Mouse (Mus musculus) lung, adult 2 months (tissue): ENCODE results near the gene Mtnr1b. TPM values are rescaled to one million over a fixed set of nuclear protein-coding genes. Genes with fewer than 3 reads are reported as not detected.

Experiments used
- DNase-seq: peaks from one replicate; pipeline ENCODE4 v3.0.0; 2022
- H3K4me1 ChIP-seq: fragments of 200-500 bp; 2 replicates; pipeline ENCODE4 v1.6.1; 2011; ENCODE audit warnings: low read length; ENCODE audit not compliant: control insufficient read depth, insufficient read depth
- H3K4me3 ChIP-seq: fragments of 200-500 bp; replicated peaks from 2 replicates; pipeline ENCODE3; 2011; ENCODE audit warnings: low read depth, mild to moderate bottlenecking, control low read depth, low read length; ENCODE audit errors: extremely low read depth
- CTCF ChIP-seq: fragments of 200-500 bp; IDR thresholded peaks from 2 replicates; pipeline ENCODE4 v1.5.1; 2011; ENCODE audit warnings: mild to moderate bottlenecking, low read length, control low read depth; ENCODE audit not compliant: insufficient read depth
- POLR2A ChIP-seq: fragments of 200-500 bp; IDR thresholded peaks from 2 replicates; pipeline ENCODE4 v1.6.1; 2011; ENCODE audit warnings: low read depth, mild to moderate bottlenecking, control low read depth, low read length, borderline replicate concordance; ENCODE audit errors: extremely low read depth
- WGBS: fragments of 180-500 bp; shearing (Covaris S2); methylation state at CpG from one replicate; pipeline ENCODE4 v1.1.7; 2018; 5-methylcytosine and 5-hydroxymethylcytosine counted together
- polyA plus RNA-seq: library from polyadenylated mRNA; depleted of rRNA; stranded (reverse); fragments of >200 nt; gene quantifications from 2 replicates; pipeline ENCODE4 v1.2.3, GENCODE M21; 2012; rRNA removed

Gene Mtnr1b
- polyA plus RNA-seq, 1 experiment, result not detected

DNA sequence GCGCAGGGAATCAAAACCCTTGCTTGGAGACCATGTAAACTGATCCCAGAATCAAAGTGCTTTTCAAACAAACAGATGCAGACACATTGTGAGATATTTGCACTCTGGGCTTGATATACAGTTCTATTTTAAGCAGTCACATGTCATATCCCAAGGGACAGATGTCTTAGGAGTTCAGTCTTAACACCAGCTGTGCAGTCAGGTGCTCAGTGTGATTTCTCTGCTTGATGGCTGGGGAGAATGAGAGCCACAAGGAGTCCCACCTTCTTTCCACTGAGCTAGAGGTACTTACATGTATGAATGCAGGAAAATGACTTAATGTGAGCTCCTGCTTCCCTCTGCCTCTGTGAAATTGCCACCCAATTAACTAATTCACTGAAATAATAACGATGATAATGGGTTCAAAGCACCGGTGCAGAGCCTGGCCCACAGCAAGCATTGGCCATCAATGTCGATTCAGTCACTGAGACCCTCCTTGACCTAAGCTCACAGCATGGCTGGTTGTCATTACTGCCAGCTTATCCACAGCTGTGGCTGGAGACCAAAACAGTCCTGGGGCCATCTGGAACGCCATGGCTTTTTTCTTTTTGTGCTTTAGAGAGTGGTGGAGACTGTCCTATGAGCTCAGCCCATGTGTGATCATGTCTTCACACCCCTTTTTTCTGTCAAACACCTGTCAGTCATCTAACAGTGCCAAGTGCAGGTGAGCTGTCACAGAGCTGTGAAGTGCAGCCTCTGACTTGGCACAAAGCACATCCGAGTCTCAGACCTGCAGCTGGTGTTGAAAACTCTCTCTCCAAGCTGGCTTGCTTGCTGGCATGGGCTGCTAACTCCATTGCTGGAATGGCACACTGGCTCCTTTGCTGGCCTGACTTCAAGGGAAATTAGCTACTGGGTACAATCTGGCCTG, 61.1 kb downstream of the Mtnr1b start:
- WGBS, result 66% methylated on average over 6 of the region's 6 CpGs
- TF ChIP-seq CTCF (no peak), POLR2A (no peak)
- no peaks in the 10 kb centered on the region for H3K4me1 ChIP-seq
- no peak overlapping the region for H3K4me3 ChIP-seq
- DNase-seq, result no peak

DNA sequence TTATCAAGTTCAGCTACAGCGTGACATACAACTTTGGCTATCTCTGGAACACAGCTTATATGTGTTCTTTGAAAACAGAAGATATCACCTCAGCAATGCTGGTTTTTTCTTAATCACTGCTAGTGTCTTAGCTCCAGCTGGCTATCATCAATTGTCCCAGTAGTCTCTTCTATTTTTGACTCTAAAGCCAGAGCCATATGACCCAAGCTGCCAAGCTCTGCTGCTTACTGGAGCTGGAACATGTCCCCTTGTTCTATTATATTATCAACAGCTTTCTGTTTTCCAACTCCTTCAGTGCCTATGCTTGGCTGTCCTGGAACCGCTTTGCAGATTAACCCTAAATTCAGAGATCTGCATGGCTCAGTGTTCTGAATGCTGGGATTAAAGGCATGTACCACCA, 70.1 kb downstream of the Mtnr1b start:
- H3K4me3 ChIP-seq, result no peak overlapping the region
- no peaks in the 10 kb centered on the region; the same call in 1 of the 2 replicates for H3K4me1 ChIP-seq
- 69% methylated on average over 2 of the region's 2 CpGs for WGBS
- TF ChIP-seq POLR2A (no peak), CTCF (no peak)
- no peak for DNase-seq

DNA sequence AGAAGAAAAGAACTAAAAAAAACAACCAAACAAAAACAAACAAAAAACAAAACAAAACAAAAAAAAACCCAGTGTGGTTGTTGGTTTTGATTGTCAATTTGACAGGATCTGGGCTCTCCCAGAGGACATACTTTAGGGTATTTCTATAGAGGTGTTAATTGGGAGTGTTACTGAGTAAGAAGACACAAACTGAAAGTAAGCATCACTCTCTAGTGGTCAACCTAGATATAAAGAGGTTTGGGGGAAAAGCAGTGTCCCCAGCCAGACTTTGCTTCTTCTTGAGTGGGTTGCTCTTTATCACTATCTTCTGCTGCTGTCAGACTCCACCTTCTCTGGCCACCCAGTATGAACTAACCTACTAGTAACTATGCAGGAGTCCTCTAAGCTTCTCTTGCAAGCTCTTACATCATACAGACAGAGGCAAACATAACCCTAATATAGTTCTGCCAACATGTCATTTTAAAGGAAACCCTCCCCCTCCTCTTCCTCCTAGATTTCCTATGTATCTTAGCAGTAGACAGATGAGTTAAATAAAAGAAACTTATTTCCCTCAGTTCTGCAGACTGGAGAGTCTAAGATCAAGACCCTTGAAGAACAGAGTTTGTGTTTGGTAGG, 71.8 kb downstream of the Mtnr1b start:
- TF ChIP-seq POLR2A, result no peak
- no peak for TF ChIP-seq CTCF
- no peak for DNase-seq
- Histone ChIP-seq H3K4me1 (no peaks in the 10 kb centered on the region; the same call in 1 of the 2 replicates), H3K4me3 (no peak overlapping the region)

DNA sequence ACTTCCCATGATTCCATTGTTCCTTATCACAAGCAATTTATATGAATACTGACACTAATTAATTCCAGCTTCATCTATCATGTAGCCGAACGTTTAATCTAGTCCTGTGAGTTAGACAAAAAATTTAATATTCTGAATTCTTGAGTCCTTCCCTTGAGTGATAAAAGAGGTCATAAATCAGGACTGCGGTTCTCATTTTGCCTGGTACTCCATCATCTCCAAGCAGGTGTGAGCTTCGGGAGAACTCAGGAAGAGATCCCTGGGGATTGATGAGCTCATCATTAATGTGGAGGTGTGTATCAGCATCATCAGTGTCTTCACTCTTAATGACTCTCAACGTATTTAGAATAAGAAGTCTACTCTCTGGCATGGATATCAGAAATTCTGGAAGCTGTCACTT, 74.0 kb downstream of the Mtnr1b start:
- Histone ChIP-seq H3K4me3 (no peak overlapping the region), H3K4me1 (no peaks in the 10 kb centered on the region; the same call in 1 of the 2 replicates)
- WGBS, result 75% methylated on average over 5 of the region's 5 CpGs
- no peak for DNase-seq
- TF ChIP-seq CTCF (no peak), POLR2A (no peak)

DNA sequence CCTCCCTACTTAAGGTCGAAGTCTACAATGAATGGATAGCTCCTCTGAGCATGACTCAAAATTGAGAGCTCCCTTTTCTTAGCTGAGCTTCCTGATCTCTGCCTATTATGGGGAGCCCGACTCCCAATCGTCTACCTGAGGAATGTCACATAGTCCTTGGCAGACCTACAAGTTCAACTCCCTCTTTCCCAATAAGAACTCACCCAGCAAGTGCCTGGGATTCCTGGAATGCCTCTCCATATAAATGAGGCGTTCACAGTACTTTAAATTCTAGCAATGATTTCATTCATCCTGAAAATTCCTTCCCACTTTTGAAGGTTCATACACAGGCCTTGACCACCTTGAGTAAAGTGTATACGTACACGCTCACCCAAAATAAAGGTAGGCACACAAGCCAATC, 79.9 kb downstream of the Mtnr1b start:
- H3K4me1 ChIP-seq, result no peaks in the 10 kb centered on the region
- H3K4me3 ChIP-seq, result no peak overlapping the region
- DNase-seq, result no peak
- WGBS, result 57% methylated on average over 6 of the region's 6 CpGs
- no peak for TF ChIP-seq POLR2A
- TF ChIP-seq CTCF, result no peak

DNA sequence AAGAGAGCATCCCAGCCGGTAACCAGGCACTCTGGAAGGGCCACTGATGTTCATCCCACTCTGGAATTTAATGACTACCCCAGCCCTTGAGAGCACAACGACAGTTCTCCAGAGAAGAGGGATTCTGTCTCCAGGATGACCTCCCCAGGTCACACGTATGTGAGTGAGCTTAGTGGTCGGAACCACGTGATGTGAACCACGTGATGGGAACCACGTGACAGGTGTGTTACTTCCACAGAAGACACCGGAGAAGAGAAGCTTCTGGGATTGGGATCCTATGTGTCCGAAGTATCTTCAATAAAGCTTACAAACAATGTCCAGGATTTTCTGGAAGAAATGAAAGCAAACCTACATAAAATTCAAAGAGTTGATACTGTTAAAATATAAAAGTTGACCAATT, 82.3 kb downstream of the Mtnr1b start:
- Histone ChIP-seq H3K4me3 (no peak overlapping the region), H3K4me1 (no peaks in the 10 kb centered on the region)
- TF ChIP-seq CTCF, result no peak
- TF ChIP-seq POLR2A, result no peak
- WGBS, result 85% methylated on average over 9 of the region's 9 CpGs
- no peak for DNase-seq

DNA sequence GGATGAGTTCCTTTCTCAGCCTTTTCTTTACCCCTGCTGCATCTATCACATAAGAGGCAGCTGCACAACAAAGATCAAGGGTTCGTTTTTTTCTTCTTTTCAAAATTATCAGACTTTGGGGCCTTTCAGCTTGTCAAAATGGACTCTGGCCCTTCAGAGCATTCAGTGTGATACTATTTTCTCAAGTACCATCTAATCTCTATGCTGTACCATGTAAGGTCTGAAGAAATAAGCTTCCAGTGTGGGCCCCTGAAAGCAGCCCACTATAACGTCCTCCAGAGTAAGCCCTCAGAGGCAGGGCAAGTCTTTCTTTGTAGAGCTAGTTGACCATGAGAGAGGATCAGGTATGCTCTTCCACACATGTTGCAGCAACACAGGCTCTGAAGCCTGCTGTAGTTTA, 87.7 kb downstream of the Mtnr1b start:
- WGBS, result 54% methylated on average over 2 of the region's 2 CpGs
- TF ChIP-seq CTCF (no peak), POLR2A (no peak)
- H3K4me1 ChIP-seq, result no peaks in the 10 kb centered on the region

DNA sequence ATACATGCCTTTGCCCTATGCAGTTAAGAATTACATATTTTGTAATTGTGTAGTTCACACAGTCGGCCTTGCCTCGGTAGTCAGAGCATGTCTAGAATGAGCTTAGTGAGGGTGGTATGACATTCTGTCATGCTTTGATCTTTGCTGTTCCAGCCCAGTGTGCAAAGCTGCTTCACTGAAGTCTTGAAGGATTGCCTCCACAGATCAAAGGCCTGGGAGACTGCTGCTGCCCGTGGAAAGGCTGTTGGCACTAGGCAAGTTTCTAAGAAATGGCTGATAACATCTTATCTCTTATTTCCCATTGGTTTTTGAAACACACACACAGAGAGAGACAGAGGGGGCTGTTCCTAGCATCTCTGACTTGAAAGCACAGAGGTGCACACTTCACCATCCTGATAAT, 88.2 kb downstream of the Mtnr1b start:
- no peak overlapping the region for H3K4me3 ChIP-seq
- TF ChIP-seq CTCF (no peak), POLR2A (no peak)
- no peak for DNase-seq
- 35% methylated on average over 3 of the region's 3 CpGs for WGBS
- H3K4me1 ChIP-seq, result no peaks in the 10 kb centered on the region

More for the DNA sequence above, 87.7 kb downstream of the Mtnr1b start:
- no peak overlapping the region for H3K4me3 ChIP-seq
- no peak for DNase-seq

DNA sequence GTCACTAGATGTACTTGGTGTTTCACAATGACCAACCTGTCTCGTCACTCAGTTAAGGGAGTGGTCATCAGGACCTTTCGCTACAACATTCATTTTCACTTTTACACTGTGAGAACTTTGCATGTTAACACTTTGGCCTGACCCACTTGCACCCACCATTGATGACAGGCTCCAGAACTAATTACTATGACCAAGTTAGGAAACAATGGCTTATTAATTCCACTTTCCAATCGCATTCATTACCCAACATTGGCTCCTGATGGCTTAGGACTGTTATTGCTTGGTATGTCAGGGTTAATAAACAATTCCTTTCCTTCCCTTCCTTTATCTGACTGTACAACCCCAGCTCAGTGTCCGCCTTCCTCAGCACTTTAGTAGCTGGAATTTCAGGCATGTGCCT, 92.4 kb downstream of the Mtnr1b start:
- no peak for DNase-seq
- H3K4me1 ChIP-seq, result no peaks in the 10 kb centered on the region
- H3K4me3 ChIP-seq, result no peak overlapping the region
- TF ChIP-seq CTCF, result no peak
- WGBS, result 45% methylated on average over 4 of the region's 4 CpGs

DNA sequence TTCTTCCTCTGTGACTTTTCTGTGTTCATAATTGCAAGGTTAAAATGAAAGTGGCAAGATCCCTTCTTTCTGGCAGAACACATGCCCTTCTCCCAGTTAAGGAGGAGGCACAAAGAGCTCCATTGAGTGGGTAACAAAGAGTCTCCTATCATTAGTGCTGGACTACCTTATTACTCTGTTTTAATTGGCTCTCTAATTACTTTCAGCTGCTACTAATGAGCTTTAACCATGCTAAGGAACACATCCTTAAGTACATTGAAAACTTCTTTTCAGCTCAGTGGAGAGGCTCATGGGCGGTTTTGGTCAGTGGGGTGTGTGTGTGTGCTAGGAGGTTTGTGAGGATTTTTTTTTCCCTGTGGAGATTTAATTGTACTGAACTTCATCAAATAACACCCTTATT, 99.4 kb downstream of the Mtnr1b start:
- Histone ChIP-seq H3K4me3 (no peak overlapping the region), H3K4me1 (no peaks in the 10 kb centered on the region)
- no peak for DNase-seq
- no peak for TF ChIP-seq POLR2A
- no peak for TF ChIP-seq CTCF
- WGBS, result 79% methylated on average over 1 of the region's 1 CpGs

Other genes starting within 250 kb of the Mtnr1b start
- 0.49 and 0.56 TPM in 2 replicates for gene Deup1, start 246.6 kb downstream of the Mtnr1b start, polyA plus RNA-seq
- gene Slc36a4, start 164.8 kb downstream of the Mtnr1b start, polyA plus RNA-seq, result 6.8 and 11.7 TPM in 2 replicates